Mouse (Mus musculus) erythroblast, embryonic 14.5 days (primary cell): ENCODE data around the gene T.

Source experiments
- GATA1 ChIP-seq: IDR thresholded peaks from 2 replicates; pipeline ENCODE4 v1.6.1; 2012; ENCODE audit warnings: low read length, inconsistent platforms, mixed read lengths
- TAL1 ChIP-seq: IDR thresholded peaks from 3 replicates; pipeline ENCODE4 v1.6.1; 2012; ENCODE audit warnings: low read length, inconsistent platforms, mixed read lengths

GRCm38 (mm10) chr17:8406285-8406684 lies 27.9 kb upstream of the T start:
- TF ChIP-seq GATA1: no peak
- TF ChIP-seq TAL1: no peak
